Mouse (Mus musculus) layer of hippocampus, adult 18-20 months (tissue): ENCODE data around the gene Rps6ka4. TPM values are rescaled to one million over a fixed set of nuclear protein-coding genes. Genes with fewer than 3 reads are reported as not detected.

Source experiments
- microRNA-seq, 2 experiments: library from miRNA; unstranded; fragments of <30 nt; microRNA quantifications; one replicate each; pipeline ENCODE4 v1.2.0; 2021
- total RNA-seq, 2 experiments: library from RNA; stranded (reverse); gene quantifications; 2 replicates each; pipeline ENCODE4 v1.2.3; 2021

Gene Rps6ka4
- total RNA-seq, 2 experiments from 2014 or later: 36.2 to 43.7 TPM

Small RNA genes within 50 kb of the gene (microRNA-seq; reads per million reads assigned to microRNA genes)
- gene Mir5046: 0 reads per million in 2 experiments

Other genes with a start within 250 kb of the Rps6ka4 start
- 10 to 100 TPM; 13.8 to 16.1 TPM for gene Ccdc88b, start 17.6 kb upstream of the Rps6ka4 start, total RNA-seq
- gene Trmt112, start 69.1 kb upstream of the Rps6ka4 start, total RNA-seq: 10 to 100 TPM; 43.1 to 53.9 TPM
- 100 to 1,000 TPM; 383 to 385 TPM for gene Prdx5, start 69.5 kb upstream of the Rps6ka4 start, total RNA-seq
- 10 to 100 TPM; 59.5 to 59.6 TPM for gene Esrra, start 81.2 kb upstream of the Rps6ka4 start, total RNA-seq
- 10 to 100 TPM in 1 of 2 experiments, 1 to 10 TPM in 1; 8.2 to 12.6 TPM for gene Catsperz, start 84.7 kb upstream of the Rps6ka4 start, total RNA-seq
- 10 to 100 TPM; 15.4 to 17.0 TPM for gene Kcnk4, start 93.9 kb upstream of the Rps6ka4 start, total RNA-seq
- gene Bad, start 101.2 kb upstream of the Rps6ka4 start, total RNA-seq: 10 to 100 TPM; 37.8 to 44.4 TPM
- 100 to 1,000 TPM; 105 to 108 TPM for gene Gpr137, start 101.8 kb upstream of the Rps6ka4 start, total RNA-seq
- 10 to 100 TPM; 60.8 to 61.9 TPM for gene Ppp1r14b, start 134.3 kb upstream of the Rps6ka4 start, total RNA-seq
- gene Plcb3, start 135.8 kb upstream of the Rps6ka4 start, total RNA-seq: 10 to 100 TPM; 13.3 to 14.4 TPM
- gene Fkbp2, start 139.9 kb upstream of the Rps6ka4 start, total RNA-seq: 10 to 100 TPM; 94.2 to 94.6 TPM
- gene Vegfb, start 147.0 kb upstream of the Rps6ka4 start, total RNA-seq: 10 to 100 TPM; 95.2 to 95.4 TPM
- gene Dnajc4, start 151.9 kb upstream of the Rps6ka4 start, total RNA-seq: 10 to 100 TPM; 24.7 to 27.9 TPM
- gene Nudt22, start 155.5 kb upstream of the Rps6ka4 start, total RNA-seq: 10 to 100 TPM; 12.7 to 14.0 TPM
- gene Trpt1, start 155.5 kb upstream of the Rps6ka4 start, total RNA-seq: 10 to 100 TPM; 17.2 to 17.8 TPM
- 1 to 10 TPM; 4.2 to 5.1 TPM for gene Fermt3, start 178.8 kb upstream of the Rps6ka4 start, total RNA-seq
- gene Stip1, start 199.3 kb upstream of the Rps6ka4 start, total RNA-seq: 100 to 1,000 TPM; 218 to 230 TPM
- 10 to 100 TPM; 22.9 to 23.7 TPM for gene Macrod1, start 216.2 kb upstream of the Rps6ka4 start, total RNA-seq